Mouse (Mus musculus): Measurements from ENCODE around the gene Gas1. TPM values are rescaled to one million over a fixed set of nuclear protein-coding genes. Genes with fewer than 3 reads are reported as not detected.

Gene Gas1
- polyA plus RNA-seq, 1 experiment from 2014 or later, result 10.1 TPM

DNA sequence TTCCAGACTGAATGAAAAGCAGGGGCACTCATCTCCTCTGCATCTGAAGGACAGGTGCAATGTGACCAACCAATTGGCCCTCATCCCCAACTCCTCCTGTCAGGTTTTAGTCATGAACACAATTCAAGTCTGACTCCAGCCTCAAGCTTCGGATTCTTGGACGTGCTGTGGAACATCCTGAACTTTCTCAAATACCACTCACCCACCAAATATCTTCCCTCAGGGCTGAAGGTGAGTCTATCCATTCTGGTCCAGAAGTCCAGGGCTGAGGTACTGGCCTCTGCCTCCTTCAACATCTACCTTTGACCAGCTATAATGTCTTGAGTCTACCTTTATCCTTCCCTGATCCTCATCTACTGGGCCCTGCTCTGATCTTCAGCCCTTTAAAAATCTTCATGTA, 8.1 kb downstream of the Gas1 start:
- peaks cover 10% of the 10 kb centered on the region for H3K4me1 ChIP-seq (ENCODE audit: control insufficient read depth, insufficient read depth, low read length)
- 95% methylated on average over 2 of the region's 2 CpGs for WGBS
- no peak overlapping the region for H3K4me3 ChIP-seq (ENCODE audit: low read depth, low read length)
- no peak overlapping the region for H3K27ac ChIP-seq (ENCODE audit: low read length)
- H3K9ac ChIP-seq (ENCODE audit: low read depth, low read length), result no peak overlapping the region
- H3K27me3 ChIP-seq (ENCODE audit: control insufficient read depth, insufficient read depth, low read depth, low read length), result peaks cover 5% of the 10 kb centered on the region
- H3K36me3 ChIP-seq (ENCODE audit: control insufficient read depth, insufficient read depth, low read length), result no peaks in the 10 kb centered on the region
- H3K9me3 ChIP-seq (replicated peaks; ENCODE audit: control insufficient read depth, low read length, poor library complexity, severe bottlenecking), result no peaks in the 10 kb centered on the region
- ATAC-seq, result no peak
- no peak overlapping the region for H3K4me2 ChIP-seq (ENCODE audit: low read length)

- peak; percentile 56; the same call in 1 of the 2 replicates for ATAC-seq
- Histone ChIP-seq H3K4me1 (ENCODE audit: control insufficient read depth, insufficient read depth, low read length) (peaks cover 9% of the 10 kb centered on the region), H3K36me3 (ENCODE audit: control insufficient read depth, insufficient read depth, low read length) (no peaks in the 10 kb centered on the region), H3K27ac (ENCODE audit: low read length) (no peak overlapping the region), H3K27me3 (ENCODE audit: control insufficient read depth, insufficient read depth, low read depth, low read length) (no peaks in the 10 kb centered on the region), H3K9me3 (replicated peaks; ENCODE audit: control insufficient read depth, low read length, poor library complexity, severe bottlenecking) (peaks cover 5% of the 10 kb centered on the region; the same call in 1 of the 2 replicates), H3K9ac (ENCODE audit: low read depth, low read length) (no peak overlapping the region), H3K4me3 (ENCODE audit: low read depth, low read length) (no peak overlapping the region), H3K4me2 (ENCODE audit: low read length) (peak overlapping the region; percentile 20)
- 6% methylated on average over 19 of the region's 19 CpGs for WGBS
Observed at GRCm38 (mm10) chr13:60156294-60157126, 20.7 kb downstream of the Gas1 start.

- WGBS, result 97% methylated on average over 3 of the region's 3 CpGs
- H3K36me3 ChIP-seq (ENCODE audit: control insufficient read depth, insufficient read depth, low read length), result no peaks in the 10 kb centered on the region
- no peak overlapping the region for H3K4me2 ChIP-seq (ENCODE audit: low read length)
- no peak overlapping the region for H3K9ac ChIP-seq (ENCODE audit: low read depth, low read length)
- H3K27ac ChIP-seq (ENCODE audit: low read length), result no peak overlapping the region
- H3K4me1 ChIP-seq (ENCODE audit: control insufficient read depth, insufficient read depth, low read length), result peaks cover 9% of the 10 kb centered on the region
- no peaks in the 10 kb centered on the region for H3K27me3 ChIP-seq (ENCODE audit: control insufficient read depth, insufficient read depth, low read depth, low read length)
- no peak for ATAC-seq
- H3K4me3 ChIP-seq (ENCODE audit: low read depth, low read length), result no peak overlapping the region
- H3K9me3 ChIP-seq (replicated peaks; ENCODE audit: control insufficient read depth, low read length, poor library complexity, severe bottlenecking), result peaks cover 2% of the 10 kb centered on the region; the same call in 1 of the 2 replicates
Observed at GRCm38 (mm10) chr13:60154170-60154569, 23.0 kb downstream of the Gas1 start.

GRCm38 (mm10) chr13:60148235-60148634, 28.9 kb downstream of the Gas1 start:
- peak; percentile 32; the same call in 1 of the 2 replicates for ATAC-seq
- no peaks in the 10 kb centered on the region for H3K9me3 ChIP-seq (replicated peaks; ENCODE audit: control insufficient read depth, low read length, poor library complexity, severe bottlenecking)
- 79% methylated on average over 3 of the region's 3 CpGs for WGBS
- no peak overlapping the region for H3K4me2 ChIP-seq (ENCODE audit: low read length)
- no peak overlapping the region for H3K9ac ChIP-seq (ENCODE audit: low read depth, low read length)
- no peaks in the 10 kb centered on the region for H3K36me3 ChIP-seq (ENCODE audit: control insufficient read depth, insufficient read depth, low read length)
- no peak overlapping the region for H3K4me3 ChIP-seq (ENCODE audit: low read depth, low read length)
- H3K27me3 ChIP-seq (ENCODE audit: control insufficient read depth, insufficient read depth, low read depth, low read length), result no peaks in the 10 kb centered on the region
- no peak overlapping the region for H3K27ac ChIP-seq (ENCODE audit: low read length)
- H3K4me1 ChIP-seq (ENCODE audit: control insufficient read depth, insufficient read depth, low read length), result peaks cover 15% of the 10 kb centered on the region

DNA sequence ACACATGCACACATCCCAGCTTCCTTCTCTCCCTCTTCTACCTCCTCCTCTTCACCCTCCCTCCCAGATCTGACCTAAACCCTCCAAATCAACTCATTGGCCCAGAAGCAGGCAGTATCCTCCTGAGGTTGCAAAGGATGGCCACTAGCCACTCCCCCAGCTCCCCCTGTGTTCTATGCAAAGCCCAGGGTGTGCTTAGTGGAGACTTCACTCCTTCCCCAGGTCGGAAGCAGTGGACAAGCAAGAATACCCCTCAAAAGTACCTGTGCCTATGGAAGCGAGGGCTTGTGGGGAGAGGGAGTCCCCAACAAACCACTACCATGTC, 29.3 kb downstream of the Gas1 start:
- Histone ChIP-seq H3K9ac (ENCODE audit: low read depth, low read length) (no peak overlapping the region), H3K4me1 (ENCODE audit: control insufficient read depth, insufficient read depth, low read length) (peaks cover 15% of the 10 kb centered on the region), H3K27me3 (ENCODE audit: control insufficient read depth, insufficient read depth, low read depth, low read length) (no peaks in the 10 kb centered on the region), H3K4me2 (ENCODE audit: low read length) (peak overlapping the region; percentile 47), H3K9me3 (replicated peaks; ENCODE audit: control insufficient read depth, low read length, poor library complexity, severe bottlenecking) (no peaks in the 10 kb centered on the region), H3K27ac (ENCODE audit: low read length) (no peak overlapping the region), H3K36me3 (ENCODE audit: control insufficient read depth, insufficient read depth, low read length) (no peaks in the 10 kb centered on the region), H3K4me3 (ENCODE audit: low read depth, low read length) (no peak overlapping the region)
- WGBS, result 53% methylated on average over 2 of the region's 2 CpGs
- ATAC-seq, result no peak; the same call in 1 of the 2 replicates

DNA sequence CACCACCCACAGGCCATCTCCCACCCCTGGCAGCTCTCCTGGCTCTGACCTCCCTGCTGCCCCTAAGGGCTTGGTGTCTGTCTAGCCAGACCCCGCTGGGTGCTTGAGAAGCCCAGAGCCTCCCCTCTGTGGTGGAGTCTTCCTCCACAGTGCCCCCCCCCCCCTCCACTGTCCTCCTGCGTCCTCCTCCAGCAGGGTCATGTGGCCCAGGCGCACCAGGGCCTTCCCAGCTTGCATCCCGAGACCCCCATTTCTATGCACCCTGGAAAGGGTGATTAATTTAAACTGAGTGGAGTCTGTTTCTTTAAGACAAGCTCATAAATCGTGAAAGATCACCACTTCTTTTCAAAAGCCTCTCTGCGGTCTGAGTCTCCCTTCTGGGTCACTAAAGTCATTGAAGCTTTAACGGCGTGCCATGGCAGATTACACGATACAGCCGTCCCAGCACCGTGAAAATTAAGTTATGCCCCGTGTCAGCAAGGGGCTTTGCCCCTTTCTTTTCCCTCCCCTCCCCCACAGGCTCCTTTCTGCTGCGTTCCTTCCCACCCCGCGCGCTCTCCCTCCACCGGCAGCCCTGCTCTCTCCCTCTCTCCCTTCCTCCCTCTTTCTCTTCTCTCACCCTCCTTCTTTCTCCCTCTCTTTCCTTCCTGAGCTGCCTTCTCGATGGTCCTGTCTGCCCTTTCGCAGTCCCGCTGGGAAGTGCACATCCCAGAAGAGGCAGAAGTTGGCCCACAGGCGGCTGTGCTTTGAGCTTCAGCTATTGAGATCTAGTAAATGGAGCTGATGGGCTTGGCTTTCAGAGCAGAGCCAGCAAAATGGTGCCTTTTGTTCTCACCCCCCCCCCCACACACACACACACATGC, 29.9 kb downstream of the Gas1 start:
- Histone ChIP-seq H3K27ac (ENCODE audit: low read length) (0 out of 2 replicates have a peak overlapping the region, but pooled peaks have one; percentile 30), H3K9ac (ENCODE audit: low read depth, low read length) (peak overlapping the region; percentile 40; the same call in 1 of the 2 replicates), H3K4me3 (ENCODE audit: low read depth, low read length) (peak overlapping the region; percentile 13), H3K27me3 (ENCODE audit: control insufficient read depth, insufficient read depth, low read depth, low read length) (no peaks in the 10 kb centered on the region), H3K4me1 (ENCODE audit: control insufficient read depth, insufficient read depth, low read length) (peaks cover 15% of the 10 kb centered on the region), H3K9me3 (replicated peaks; ENCODE audit: control insufficient read depth, low read length, poor library complexity, severe bottlenecking) (no peaks in the 10 kb centered on the region), H3K36me3 (ENCODE audit: control insufficient read depth, insufficient read depth, low read length) (no peaks in the 10 kb centered on the region), H3K4me2 (ENCODE audit: low read length) (peak overlapping the region; percentile 47)
- peak; percentile 68 for ATAC-seq
- WGBS, result 2% methylated on average over 21 of the region's 21 CpGs

DNA sequence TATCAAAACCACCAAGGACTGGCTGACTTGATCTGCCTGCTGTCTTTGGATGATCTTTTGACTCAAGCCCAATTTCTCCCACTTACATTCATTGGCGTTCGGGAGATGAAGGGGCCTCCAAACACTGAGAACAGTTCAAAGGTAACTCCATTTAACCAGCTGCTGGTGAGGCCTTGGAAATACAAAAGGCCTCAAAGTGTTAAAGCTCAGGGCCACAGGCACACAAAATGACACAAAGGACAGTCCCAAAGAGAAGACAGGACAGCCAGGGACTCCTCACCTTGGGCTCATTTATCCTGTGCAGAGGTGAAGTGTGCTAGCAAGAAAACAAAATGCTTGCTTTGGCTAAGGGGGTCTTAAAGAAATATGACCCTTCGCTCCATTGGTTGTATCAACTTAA, 30.9 kb downstream of the Gas1 start:
- no peak overlapping the region for H3K9ac ChIP-seq (ENCODE audit: low read depth, low read length)
- H3K4me1 ChIP-seq (ENCODE audit: control insufficient read depth, insufficient read depth, low read length), result peaks cover 15% of the 10 kb centered on the region
- no peaks in the 10 kb centered on the region for H3K9me3 ChIP-seq (replicated peaks; ENCODE audit: control insufficient read depth, low read length, poor library complexity, severe bottlenecking)
- H3K4me2 ChIP-seq (ENCODE audit: low read length), result no peak overlapping the region
- no peak for ATAC-seq
- H3K27me3 ChIP-seq (ENCODE audit: control insufficient read depth, insufficient read depth, low read depth, low read length), result no peaks in the 10 kb centered on the region
- no peak overlapping the region for H3K27ac ChIP-seq (ENCODE audit: low read length)
- H3K4me3 ChIP-seq (ENCODE audit: low read depth, low read length), result no peak overlapping the region
- H3K36me3 ChIP-seq (ENCODE audit: control insufficient read depth, insufficient read depth, low read length), result no peaks in the 10 kb centered on the region
- 31% methylated on average over 3 of the region's 3 CpGs for WGBS

DNA sequence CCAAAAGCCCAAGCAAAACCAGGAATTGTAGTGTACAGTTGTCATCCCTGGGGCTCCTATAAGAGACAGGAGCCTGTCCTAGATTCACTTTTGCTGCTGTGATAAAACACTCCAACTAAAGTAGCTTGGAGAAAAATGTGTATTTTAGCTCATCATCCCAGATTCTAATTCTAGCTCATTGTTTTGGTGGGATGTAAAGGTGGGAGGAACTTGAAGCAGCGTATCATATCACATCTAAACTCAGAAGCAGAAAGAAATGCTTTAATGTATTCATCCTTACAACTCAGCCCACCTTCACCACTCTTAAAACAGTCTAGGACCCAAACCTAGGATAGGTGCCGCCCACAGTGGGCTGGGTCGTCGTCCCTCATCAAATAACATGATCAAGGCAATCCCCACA, 40.2 kb downstream of the Gas1 start:
- Histone ChIP-seq H3K9ac (ENCODE audit: low read depth, low read length) (no peak overlapping the region), H3K9me3 (replicated peaks; ENCODE audit: control insufficient read depth, low read length, poor library complexity, severe bottlenecking) (no peaks in the 10 kb centered on the region), H3K4me3 (ENCODE audit: low read depth, low read length) (no peak overlapping the region), H3K27me3 (ENCODE audit: control insufficient read depth, insufficient read depth, low read depth, low read length) (no peaks in the 10 kb centered on the region), H3K4me1 (ENCODE audit: control insufficient read depth, insufficient read depth, low read length) (peaks cover 4% of the 10 kb centered on the region; the same call in 1 of the 2 replicates), H3K27ac (ENCODE audit: low read length) (no peak overlapping the region), H3K36me3 (ENCODE audit: control insufficient read depth, insufficient read depth, low read length) (no peaks in the 10 kb centered on the region), H3K4me2 (ENCODE audit: low read length) (no peak overlapping the region)
- no peak for ATAC-seq
- 97% methylated on average over 4 of the region's 4 CpGs for WGBS

- Histone ChIP-seq H3K4me2 (ENCODE audit: low read length) (no peak overlapping the region), H3K27me3 (ENCODE audit: control insufficient read depth, insufficient read depth, low read depth, low read length) (no peaks in the 10 kb centered on the region), H3K4me3 (ENCODE audit: low read depth, low read length) (no peak overlapping the region), H3K4me1 (ENCODE audit: control insufficient read depth, insufficient read depth, low read length) (peaks cover 6% of the 10 kb centered on the region; the same call in 1 of the 2 replicates), H3K9me3 (replicated peaks; ENCODE audit: control insufficient read depth, low read length, poor library complexity, severe bottlenecking) (no peaks in the 10 kb centered on the region), H3K9ac (ENCODE audit: low read depth, low read length) (no peak overlapping the region), H3K36me3 (ENCODE audit: control insufficient read depth, insufficient read depth, low read length) (no peaks in the 10 kb centered on the region), H3K27ac (ENCODE audit: low read length) (no peak overlapping the region)
- 94% methylated on average over 5 of the region's 5 CpGs for WGBS
- ATAC-seq, result no peak
Observed at GRCm38 (mm10) chr13:60134439-60134799, 42.7 kb downstream of the Gas1 start.
